Mouse (Mus musculus) embryo, embryonic 11.5 days (tissue): ENCODE measurements around the gene Pgbd5.

ENCODE experiments used
- DNase-seq: peaks from one replicate; pipeline ENCODE4 v3.0.0-alpha.2; 2012; ENCODE audit warnings: low read depth, low spot score

The Pgbd5 gene

DNA sequence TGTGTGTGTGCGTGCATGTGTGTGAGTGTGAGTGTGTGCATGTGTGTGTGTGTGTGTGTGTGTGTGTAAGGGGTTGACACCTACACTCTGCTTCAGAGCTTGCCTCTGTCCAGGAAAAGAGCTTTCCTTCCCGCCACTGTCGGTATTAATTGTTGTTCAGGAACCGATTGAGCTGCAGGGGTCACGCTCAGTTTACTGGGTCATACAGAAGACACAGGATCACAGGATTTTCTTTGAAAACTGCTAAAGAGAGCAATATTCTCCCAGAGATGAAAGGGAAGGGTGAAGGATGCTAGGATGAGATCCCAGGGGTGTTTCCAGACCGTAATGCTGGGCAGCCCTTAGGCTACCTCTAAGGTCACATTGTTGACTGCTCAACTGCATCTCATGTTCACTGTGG lies at the start of gene Pgbd5:
TSS of gene Pgbd5 (minus strand) at position 101 of the 400 bp plus-strand sequence.
- DNase-seq: no peak

- no peak for DNase-seq
Measured at GRCm38 (mm10) chr8:124483356-124484115, 44.1 kb upstream of the Pgbd5 start.

DNA sequence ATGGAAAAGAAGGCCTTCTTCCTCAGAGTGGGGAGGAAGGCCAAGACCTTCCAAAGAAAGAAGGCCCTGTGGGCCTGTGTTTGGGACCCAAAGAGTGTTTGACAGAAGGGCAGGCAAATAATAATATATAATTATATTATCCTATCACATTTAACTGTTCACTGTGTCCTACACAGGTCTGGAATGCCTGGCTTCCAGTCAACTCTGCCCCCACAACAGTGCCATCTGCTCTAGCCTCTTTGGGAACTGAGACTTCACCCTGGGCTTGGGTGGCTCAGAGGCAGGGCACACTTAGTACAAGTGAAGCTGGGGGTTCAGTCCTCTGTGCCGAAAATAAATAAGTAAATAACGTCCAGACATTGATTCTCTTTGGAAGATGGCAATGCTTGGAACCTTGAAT lies 43.3 kb upstream of the Pgbd5 start:
- no peak for DNase-seq

DNA sequence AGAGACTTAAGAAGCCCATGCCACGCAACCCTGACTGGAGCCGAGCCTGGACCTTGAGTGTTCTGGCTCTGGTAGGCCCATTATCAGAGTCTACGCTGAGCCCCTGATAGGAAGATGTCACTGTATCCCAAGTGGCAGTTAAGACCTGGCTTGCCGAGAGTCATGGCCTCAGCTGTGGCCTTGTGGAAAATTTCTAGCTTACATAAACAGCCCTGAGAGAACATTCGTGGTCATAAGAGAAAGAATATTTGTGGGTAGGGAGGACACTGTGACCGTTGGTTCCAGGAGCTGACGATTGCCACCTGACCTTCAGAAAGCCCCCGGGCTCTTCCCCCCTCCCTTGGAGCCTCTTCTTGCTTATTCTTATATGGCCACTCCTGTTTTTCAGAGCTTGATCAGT lies 40.9 kb upstream of the Pgbd5 start:
- no peak for DNase-seq

DNA sequence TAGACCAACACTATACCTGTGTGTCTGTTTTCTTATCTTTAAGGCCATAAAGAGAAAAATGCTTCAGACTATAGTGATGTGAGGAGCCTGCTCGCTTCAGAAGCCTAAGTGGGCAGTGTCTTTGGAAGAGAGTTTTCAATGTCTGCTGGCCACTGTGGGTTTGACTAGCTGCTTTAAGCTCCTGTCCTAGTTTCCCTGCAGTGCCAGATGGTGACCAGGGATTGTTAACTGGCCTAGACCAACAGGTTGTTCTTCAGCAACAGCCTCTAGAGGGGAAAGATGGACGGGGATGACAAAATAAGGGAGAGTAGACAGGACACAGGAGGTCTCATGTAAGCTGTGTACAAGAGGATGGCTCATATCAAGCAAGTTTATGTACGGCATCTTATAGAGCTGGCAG lies 39.8 kb upstream of the Pgbd5 start:
- DNase-seq: no peak

DNA sequence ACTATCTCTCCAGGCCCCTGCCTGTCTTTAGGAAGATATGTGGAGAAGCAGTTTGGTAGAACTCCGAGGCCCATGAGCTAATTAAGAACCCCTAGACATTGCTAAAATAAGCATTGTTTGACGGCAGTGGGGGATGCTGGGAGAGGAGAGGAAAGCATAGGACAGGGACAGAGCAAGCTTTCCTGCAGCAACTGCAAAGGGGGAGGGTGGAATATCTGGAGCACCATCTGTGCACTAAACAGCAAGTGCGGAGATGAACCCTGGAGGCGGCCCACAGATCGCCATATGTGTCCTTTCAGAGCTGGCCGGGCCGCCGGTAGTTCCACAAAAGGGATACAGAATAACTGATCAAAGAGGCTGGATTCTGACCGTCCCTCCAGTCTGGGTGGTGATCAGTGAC lies 37.2 kb upstream of the Pgbd5 start:
- DNase-seq: no peak

GRCm38 (mm10) chr8:124475690-124476089 lies 36.2 kb upstream of the Pgbd5 start:
- no peak for DNase-seq

DNA sequence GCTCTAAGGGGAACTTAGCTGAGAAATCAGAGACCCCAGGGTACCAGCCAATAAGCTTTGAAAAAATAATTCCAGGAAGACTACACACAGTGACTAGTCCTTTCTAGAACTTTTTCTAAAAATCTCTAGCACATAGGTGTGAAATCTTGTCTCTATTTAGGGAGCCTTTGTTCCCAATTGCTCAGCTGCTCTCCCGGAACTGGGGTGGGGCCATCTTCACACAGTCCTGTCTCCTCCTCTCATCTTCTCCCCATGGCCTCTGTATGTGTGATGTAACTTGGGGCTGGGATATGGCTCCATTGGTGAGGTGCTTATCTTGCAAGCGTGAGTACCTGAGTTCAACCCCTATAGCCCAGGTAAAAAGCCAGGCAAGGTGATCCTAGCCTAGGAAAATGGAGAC lies 25.2 kb upstream of the Pgbd5 start:
- DNase-seq: no peak

DNA sequence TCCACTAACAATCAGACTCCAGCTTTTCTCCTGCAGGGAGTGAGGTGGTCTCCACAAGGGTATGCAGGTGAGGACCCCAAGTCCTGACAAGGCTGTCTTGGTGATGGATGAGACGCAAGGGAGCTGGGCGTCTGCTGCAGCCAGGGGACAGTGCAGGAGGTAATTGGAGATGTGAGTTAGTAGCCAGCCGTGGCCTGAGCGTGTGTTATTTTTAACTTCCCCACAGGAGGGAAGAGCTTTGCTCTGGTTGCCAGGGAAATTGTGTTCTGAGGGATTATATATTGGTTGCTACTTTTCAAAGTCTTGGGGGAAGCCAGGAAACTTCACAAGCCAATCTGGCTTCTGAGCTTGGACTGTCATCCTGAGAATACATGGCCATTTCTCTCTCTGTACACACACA lies 23.7 kb upstream of the Pgbd5 start:
- no peak for DNase-seq

- no peak for DNase-seq
Measured at GRCm38 (mm10) chr8:124462192-124462591, 22.7 kb upstream of the Pgbd5 start.

- DNase-seq: no peak
Measured at GRCm38 (mm10) chr8:124461103-124461502, 21.6 kb upstream of the Pgbd5 start.

DNA sequence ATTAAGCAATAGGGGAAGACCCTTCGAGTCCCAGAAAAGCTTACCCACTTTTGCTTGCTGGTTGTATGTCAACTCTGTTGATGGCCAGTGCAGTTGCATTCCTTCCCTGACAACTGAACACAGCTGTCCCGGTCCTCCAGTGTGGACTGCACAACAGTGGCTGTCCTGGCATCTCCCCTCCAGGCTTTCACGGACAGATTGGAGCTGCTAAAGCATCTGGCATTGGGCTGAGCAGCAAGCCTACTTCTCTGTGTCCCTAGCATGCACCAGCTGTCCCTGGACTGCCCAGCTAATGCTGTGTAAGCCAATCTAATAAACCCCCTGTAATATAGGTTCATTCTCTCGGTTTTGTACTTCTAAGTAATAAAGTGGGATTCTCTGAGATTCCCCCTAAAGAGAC lies 21.2 kb upstream of the Pgbd5 start:
- no peak for DNase-seq

DNA sequence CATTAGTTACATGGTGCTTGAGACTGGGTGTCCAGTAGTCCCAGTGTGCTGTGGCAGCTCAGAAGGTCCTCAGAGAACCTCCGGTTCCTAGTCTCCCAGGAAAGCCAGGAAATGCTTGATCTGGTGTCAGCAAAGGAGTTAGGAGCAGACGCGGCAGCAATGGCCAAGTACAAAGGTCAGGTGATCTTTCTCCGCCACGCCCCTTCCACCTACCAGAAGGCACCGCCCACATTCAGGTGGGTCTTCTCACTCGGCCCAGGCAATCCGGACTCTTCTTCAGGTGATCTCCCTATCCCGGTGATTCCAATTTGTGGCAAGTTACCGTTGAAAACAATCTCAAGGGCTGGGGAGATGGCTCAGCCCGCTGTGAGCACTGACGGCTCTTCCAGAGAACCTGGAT lies 20.2 kb upstream of the Pgbd5 start:
- no peak for DNase-seq

DNA sequence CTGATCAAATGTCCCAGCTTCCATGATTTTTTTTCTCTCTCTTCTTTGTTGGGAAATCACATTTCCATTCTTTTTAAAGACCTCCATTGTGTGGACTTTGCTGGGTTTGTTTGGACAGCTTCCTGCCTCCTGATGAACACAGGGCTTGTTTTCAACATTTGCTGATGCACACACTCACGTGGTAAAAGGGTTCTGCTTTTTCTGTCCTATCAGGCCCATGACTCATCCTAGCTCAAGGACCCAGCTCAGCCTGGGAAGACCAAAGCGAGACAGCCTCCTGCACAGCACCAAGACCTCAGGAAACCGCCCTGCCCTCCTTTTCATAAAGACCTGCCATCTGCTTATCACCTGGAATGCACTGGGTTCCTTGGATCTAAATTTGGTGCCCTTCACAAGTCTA lies 15.9 kb upstream of the Pgbd5 start:
- no peak for DNase-seq

DNA sequence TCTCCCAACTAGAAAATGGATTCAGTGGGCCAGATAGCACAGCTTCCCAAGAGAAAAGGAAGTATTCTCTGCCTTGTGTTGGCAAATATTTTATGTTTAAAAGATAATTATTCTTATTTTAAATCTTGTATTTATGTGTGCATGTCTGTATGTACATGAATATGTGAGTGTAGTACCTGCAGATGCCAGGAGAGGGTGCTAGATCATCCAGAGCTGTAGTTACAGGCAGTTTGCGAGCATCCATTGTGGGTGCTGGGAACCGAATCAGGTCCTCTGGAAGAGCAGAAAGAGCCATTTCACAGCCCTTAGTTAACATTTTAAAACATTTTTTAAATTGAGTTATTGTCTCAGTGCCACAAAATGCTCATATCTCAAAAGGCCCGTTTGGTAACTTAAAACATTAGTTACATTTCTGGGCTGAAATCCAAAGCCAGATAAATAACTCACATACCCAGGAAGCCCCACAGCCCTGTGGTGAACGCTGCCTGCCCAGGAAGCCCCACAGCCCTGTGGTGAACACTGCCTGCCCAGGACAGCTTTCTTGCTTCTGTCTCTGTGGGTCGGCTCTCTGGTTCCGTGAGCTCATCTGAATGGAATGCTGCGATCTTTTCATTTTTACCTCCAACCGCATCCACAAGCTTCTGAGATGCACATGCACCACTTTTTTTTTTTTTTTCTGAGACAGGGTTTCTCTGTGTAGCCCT lies 10.9 kb upstream of the Pgbd5 start:
- no peak for DNase-seq

DNA sequence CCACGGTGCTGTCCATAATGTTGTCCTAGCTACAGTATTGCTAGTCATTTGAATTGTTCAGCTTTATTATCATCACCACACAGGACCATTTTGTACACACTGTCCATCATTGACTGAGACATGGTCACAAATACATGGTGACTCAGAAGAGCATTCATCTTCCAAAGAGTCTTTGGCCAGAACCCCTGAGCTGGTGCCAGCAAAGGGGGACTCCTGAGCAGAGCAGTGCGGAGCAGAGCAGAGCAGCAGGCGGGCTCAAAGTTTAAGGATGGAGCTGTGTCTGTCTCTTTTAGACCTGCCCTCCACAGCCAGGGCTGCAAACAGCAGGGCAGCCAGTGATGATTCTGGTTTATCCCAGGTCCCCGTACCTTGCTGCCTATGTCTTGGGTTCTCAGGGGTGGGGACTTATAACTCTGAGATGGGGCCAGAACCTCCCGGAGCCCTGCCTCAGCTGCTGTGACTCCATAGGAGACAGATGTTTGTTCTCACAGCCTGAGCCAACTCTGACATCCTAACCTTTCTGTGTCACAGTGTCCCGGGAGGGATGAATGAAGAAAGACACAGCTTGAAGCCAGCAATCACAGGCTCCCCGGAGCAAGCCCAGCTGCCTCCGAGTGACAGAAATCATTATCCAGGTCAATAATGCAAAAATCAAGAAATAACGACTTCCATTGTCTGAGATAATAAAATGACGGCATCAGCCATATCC lies 9.7 kb upstream of the Pgbd5 start:
- no peak for DNase-seq

- DNase-seq: no peak
Measured at GRCm38 (mm10) chr8:124436741-124437140, 2.7 kb downstream of the Pgbd5 start.

- no peak for DNase-seq
Measured at GRCm38 (mm10) chr8:124435707-124436243, 3.7 kb downstream of the Pgbd5 start.

DNA sequence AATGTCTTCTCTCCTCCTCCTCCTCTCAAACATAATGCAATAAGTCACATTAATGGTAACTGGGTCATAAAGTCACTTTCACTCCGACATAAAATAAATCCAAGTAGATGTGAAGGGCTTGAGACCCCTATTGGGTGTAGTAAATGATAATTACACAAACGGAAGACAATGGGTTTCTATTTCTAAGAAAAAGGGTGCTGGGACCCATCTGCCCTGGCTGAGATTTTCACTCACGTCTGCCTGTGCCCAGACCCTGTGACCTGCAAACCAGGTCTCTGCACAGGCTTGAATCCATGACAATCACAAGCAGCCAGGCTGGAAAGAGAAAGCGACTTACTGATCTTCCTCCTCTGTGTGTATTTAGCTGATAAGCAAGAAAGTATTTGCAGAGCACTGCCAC lies 4.3 kb downstream of the Pgbd5 start:
- DNase-seq: no peak

DNA sequence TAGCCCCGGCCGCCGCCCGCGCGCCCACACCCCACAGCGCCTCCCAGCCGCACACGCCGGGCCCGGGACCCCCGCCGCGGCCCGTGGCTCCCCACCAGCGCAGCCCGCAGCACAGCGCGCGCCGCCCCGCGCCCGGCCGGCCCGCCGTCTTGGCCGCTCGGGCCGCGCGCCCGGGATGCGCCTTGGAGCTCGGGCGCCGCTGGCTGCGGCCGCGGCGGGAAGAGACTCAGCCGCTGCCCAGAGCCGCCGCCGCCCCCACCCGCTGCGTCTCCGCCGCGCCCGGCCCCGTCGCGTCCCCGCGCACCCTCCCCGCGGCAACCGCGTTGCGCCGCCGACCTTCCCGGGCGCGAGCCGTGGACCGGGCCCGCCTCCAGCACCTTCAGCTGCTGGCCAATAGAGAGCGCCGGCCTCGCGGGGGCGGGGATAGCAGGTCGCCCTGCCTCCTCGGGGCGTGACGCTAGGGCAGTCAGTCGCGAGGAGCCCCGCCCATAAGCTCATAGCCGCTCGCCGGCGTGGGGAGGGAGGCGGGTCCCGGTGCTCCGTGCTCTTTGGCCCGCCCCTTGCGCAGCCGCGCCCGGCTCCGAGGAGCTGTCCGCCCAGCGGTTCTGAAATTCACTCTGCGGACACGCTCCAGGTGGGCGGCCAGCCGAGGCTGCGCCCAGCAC lies 5.2 kb downstream of the Pgbd5 start:
- peak; percentile 93 for DNase-seq

DNA sequence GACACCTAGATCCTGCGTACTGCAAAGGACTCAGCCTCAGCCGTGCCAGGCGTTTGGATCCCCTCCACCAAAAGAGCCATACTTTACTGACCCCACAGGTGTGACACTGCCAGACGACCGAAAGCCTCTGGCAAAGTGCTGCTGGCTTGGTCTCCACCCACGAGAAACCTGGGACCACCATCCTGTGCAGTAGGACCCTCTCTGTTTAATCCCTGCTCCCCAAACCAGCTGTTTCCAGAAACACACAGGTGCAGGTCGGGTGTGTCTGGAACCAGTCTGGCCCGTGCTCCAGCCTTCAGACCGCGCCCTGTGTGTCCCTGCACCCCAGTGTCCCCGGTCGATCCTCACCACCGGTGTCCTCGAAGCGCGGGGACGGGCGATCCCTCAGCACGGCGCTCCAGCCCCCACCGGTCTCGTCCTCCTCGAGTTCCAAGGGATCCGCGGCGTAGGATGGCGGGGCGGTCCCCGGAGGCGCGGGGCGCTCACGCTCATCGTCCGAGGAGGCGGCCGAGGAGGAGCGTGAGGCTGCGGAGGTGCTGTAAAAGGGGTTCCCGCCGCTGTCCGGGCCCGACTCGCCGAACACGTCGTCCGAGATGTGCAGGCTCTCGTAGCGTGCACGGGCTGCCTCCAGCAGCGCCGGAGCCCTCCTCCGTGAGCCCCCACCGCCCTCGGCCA lies 5.9 kb downstream of the Pgbd5 start:
- DNase-seq: no peak
